21 mouse cellular contexts compared by ENCODE assay signal in genomic region chr1:165790461-165791210, GRCm38 (mm10). TPM values are rescaled to one million over a fixed set of nuclear protein-coding genes. Genes with fewer than 3 reads are reported as not detected.
"Had no signal": no experiment of that assay in that cellular context is flagged by ENCODE, and none has a peak within 500 bp of the region (broad histone marks: within the 10 kb centered on the region; RNA-seq: fewer than 3 reads in every experiment).

No protein-coding gene starts in this region.

- H3K9ac ChIP-seq: heart, embryonic 12.5 days; hindbrain, embryonic 12.5 days; hindbrain, embryonic 14.5 days; liver, embryonic 13.5 days had no signal

- H3K4me3 ChIP-seq: heart, embryonic 10.5 days; heart, embryonic 12.5 days; hindbrain, embryonic 10.5 days; hindbrain, embryonic 12.5 days; layer of hippocampus, adult 2 months; left cerebral cortex, adult 2 months; liver, embryonic 13.5 days had no signal

- H3K4me1 ChIP-seq: heart, embryonic 10.5 days; heart, embryonic 12.5 days had no signal

- H3K9me3 ChIP-seq: heart, embryonic 10.5 days; heart, embryonic 12.5 days; hindbrain, embryonic 10.5 days; hindbrain, embryonic 12.5 days; liver, embryonic 13.5 days had no signal

- DNase-seq: gastrocnemius, postnatal 14 days; heart, postnatal 10 days; heart, postnatal 4 days; kidney, adult 11 months; kidney, adult 2 months; kidney, postnatal 10 days; kidney, postnatal 25 days; kidney, postnatal 4 days; liver; liver, embryonic 13.5 days had no signal

- ATAC-seq: hindbrain, embryonic 16.5 days had no signal

- H3K4me2 ChIP-seq: heart, embryonic 12.5 days; hindbrain, embryonic 12.5 days; hindbrain, embryonic 14.5 days; liver, embryonic 11.5 days; liver, embryonic 13.5 days had no signal

- H3K36me3 ChIP-seq: heart, embryonic 10.5 days; heart, embryonic 12.5 days; hindbrain, embryonic 10.5 days; hindbrain, embryonic 12.5 days; liver, embryonic 13.5 days had no signal

- H3K27ac ChIP-seq: heart, embryonic 10.5 days; hindbrain, embryonic 10.5 days; hindbrain, embryonic 12.5 days; hindbrain, embryonic 14.5 days; layer of hippocampus, adult 2 months; left cerebral cortex, adult 2 months; liver, embryonic 13.5 days had no signal

- H3K27me3 ChIP-seq: heart, embryonic 12.5 days; liver, embryonic 13.5 days had no signal

RNA-seq across cellular contexts. Expression of gene Cd247, which starts 2.2 kb away (rescaled TPM):
- total RNA-seq: layer of hippocampus, adult 2 months; layer of hippocampus, postnatal 25 days; left cerebral cortex, adult 2 months; left cerebral cortex, postnatal 14 days had no signal
